Mouse (Mus musculus): ENCODE measurements around the gene Tsen34. TPM values are rescaled to one million over a fixed set of nuclear protein-coding genes. Genes with fewer than 3 reads are reported as not detected.
"Not testable (repeated sequence)": the region's sequence is repeated elsewhere in the genome, so short reads cannot be mapped to it uniquely, and the experiment has no call there.

Gene Tsen34
- polyA plus RNA-seq, 1 experiment: 60.6 TPM

- Histone ChIP-seq H3K27me3 (ENCODE audit: control insufficient read depth, insufficient read depth, low read length, poor library complexity, severe bottlenecking) (no peaks in the 10 kb centered on the region), H3K36me3 (ENCODE audit: control insufficient read depth, insufficient read depth, low read length, poor library complexity, severe bottlenecking) (peaks cover 41% of the 10 kb centered on the region), H3K9me3 (replicated peaks; ENCODE audit: control insufficient read depth, insufficient read depth, low read length, poor library complexity, severe bottlenecking) (no peaks in the 10 kb centered on the region), H3K27ac (ENCODE audit: insufficient read depth, low read length) (peak overlapping the region; percentile 77), H3K4me1 (ENCODE audit: control insufficient read depth, insufficient read depth, low read length) (no peaks in the 10 kb centered on the region), H3K9ac (ENCODE audit: low read depth, poor library complexity, severe bottlenecking) (peak overlapping the region; percentile 92), H3K4me3 (ENCODE audit: low read depth, low read length) (no peak overlapping the region; the same call in 1 of the 2 replicates)
- TF ChIP-seq EP300 (IDR thresholded peaks at IDR 0.05; ENCODE audit: insufficient read depth, low read depth, low read length) (no peak), POLR2A (IDR thresholded peaks at IDR 0.05; ENCODE audit: insufficient read depth, low read length) (no peak), CTCF (IDR thresholded peaks at IDR 0.05; ENCODE audit: low read depth, low read length) (no peak)
Measured at GRCm38 (mm10) chr7:3707027-3707426, 14.4 kb downstream of the Tsen34 start.

- no peak overlapping the region for H3K4me3 ChIP-seq (ENCODE audit: low read depth, low read length)
- H3K36me3 ChIP-seq (ENCODE audit: control insufficient read depth, insufficient read depth, low read length, poor library complexity, severe bottlenecking): peaks cover 41% of the 10 kb centered on the region
- no peaks in the 10 kb centered on the region for H3K27me3 ChIP-seq (ENCODE audit: control insufficient read depth, insufficient read depth, low read length, poor library complexity, severe bottlenecking)
- peak overlapping the region; percentile 31; the same call in 1 of the 2 replicates for H3K9ac ChIP-seq (ENCODE audit: low read depth, poor library complexity, severe bottlenecking)
- TF ChIP-seq CTCF (IDR thresholded peaks at IDR 0.05; ENCODE audit: low read depth, low read length): no peak
- TF ChIP-seq POLR2A (IDR thresholded peaks at IDR 0.05; ENCODE audit: insufficient read depth, low read length): no peak
- TF ChIP-seq EP300 (IDR thresholded peaks at IDR 0.05; ENCODE audit: insufficient read depth, low read depth, low read length): no peak
- peak overlapping the region; percentile 35; the same call in 1 of the 2 replicates for H3K27ac ChIP-seq (ENCODE audit: insufficient read depth, low read length)
- H3K4me1 ChIP-seq (ENCODE audit: control insufficient read depth, insufficient read depth, low read length): no peaks in the 10 kb centered on the region
- no peaks in the 10 kb centered on the region for H3K9me3 ChIP-seq (replicated peaks; ENCODE audit: control insufficient read depth, insufficient read depth, low read length, poor library complexity, severe bottlenecking)
Measured at GRCm38 (mm10) chr7:3707568-3708413, 15.1 kb downstream of the Tsen34 start.

DNA sequence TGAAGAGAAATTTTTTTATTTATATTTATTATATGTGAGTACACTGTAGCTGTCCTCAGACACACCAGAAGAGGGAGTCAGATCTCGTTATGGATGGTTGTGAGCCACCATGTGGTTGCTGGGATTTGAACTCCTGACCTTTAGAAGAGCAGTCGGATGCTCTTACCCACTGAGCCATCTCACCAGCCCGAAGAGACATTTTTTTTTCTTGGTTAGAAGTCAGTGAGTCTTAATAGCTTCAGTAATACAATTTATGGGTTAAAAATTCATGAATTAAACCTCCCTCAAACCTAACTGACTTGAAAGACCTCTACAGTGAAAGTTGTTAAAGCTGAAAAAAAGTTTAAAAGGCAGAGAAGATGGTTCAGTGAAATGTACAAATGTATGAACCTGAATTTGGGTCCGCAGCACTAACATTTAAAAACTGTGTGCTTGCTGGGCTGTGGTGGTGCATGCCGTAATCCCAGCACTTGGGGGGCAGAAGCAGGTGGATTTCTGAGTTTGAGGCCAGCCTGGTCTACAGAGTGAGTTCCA lies 15.9 kb downstream of the Tsen34 start:
- H3K27ac ChIP-seq (ENCODE audit: insufficient read depth, low read length); H3K4me1 ChIP-seq (ENCODE audit: control insufficient read depth, insufficient read depth, low read length); H3K9me3 ChIP-seq (replicated peaks; ENCODE audit: control insufficient read depth, insufficient read depth, low read length, poor library complexity, severe bottlenecking); H3K4me3 ChIP-seq (ENCODE audit: low read depth, low read length); H3K27me3 ChIP-seq (ENCODE audit: control insufficient read depth, insufficient read depth, low read length, poor library complexity, severe bottlenecking); H3K9ac ChIP-seq (ENCODE audit: low read depth, poor library complexity, severe bottlenecking): not testable (repeated sequence)
- H3K36me3 ChIP-seq (ENCODE audit: control insufficient read depth, insufficient read depth, low read length, poor library complexity, severe bottlenecking): peaks cover 41% of the 10 kb centered on the region

GRCm38 (mm10) chr7:3709000-3709399 lies 16.3 kb downstream of the Tsen34 start:
- no peak for TF ChIP-seq EP300 (IDR thresholded peaks at IDR 0.05; ENCODE audit: insufficient read depth, low read depth, low read length)
- H3K27ac ChIP-seq (ENCODE audit: insufficient read depth, low read length): no peak overlapping the region
- H3K4me1 ChIP-seq (ENCODE audit: control insufficient read depth, insufficient read depth, low read length): no peaks in the 10 kb centered on the region
- no peak overlapping the region for H3K9ac ChIP-seq (ENCODE audit: low read depth, poor library complexity, severe bottlenecking)
- no peak overlapping the region for H3K4me3 ChIP-seq (ENCODE audit: low read depth, low read length)
- H3K27me3 ChIP-seq (ENCODE audit: control insufficient read depth, insufficient read depth, low read length, poor library complexity, severe bottlenecking): no peaks in the 10 kb centered on the region
- H3K9me3 ChIP-seq (replicated peaks; ENCODE audit: control insufficient read depth, insufficient read depth, low read length, poor library complexity, severe bottlenecking): no peaks in the 10 kb centered on the region
- H3K36me3 ChIP-seq (ENCODE audit: control insufficient read depth, insufficient read depth, low read length, poor library complexity, severe bottlenecking): peaks cover 41% of the 10 kb centered on the region

DNA sequence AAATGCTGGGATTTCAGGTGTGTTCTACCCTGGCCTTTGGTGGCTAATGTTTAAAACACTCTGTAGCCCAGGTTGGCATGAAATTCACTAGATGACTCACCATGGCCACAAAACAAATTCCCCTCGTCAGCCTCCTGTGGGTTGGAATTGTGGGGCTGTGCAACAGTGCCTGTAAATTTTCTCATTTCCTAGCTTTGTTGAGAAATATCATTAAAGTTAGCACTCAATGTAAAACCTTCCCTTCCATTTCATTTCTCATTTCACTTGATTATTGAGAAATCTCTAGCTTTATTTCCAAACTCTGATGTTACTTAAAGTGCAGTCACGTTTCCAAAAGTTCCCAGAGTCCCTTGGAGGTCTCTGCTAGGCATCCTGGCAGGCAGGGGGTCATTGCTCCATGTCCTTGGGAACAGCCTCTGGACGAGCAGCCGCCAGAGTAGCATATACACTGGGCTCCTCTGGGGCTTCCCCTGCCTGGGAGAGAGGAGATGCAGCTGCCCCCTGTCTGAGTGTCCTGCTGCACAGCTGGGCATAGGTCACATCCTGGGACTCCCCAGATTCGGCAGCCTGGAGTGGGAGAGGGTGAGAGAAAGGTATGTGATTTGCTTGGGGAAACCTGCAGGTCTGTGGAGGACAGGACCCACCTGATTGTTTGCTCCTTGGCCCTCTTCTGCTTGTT lies 19.7 kb downstream of the Tsen34 start:
- no peaks in the 10 kb centered on the region for H3K9me3 ChIP-seq (replicated peaks; ENCODE audit: control insufficient read depth, insufficient read depth, low read length, poor library complexity, severe bottlenecking)
- TF ChIP-seq EP300 (IDR thresholded peaks at IDR 0.05; ENCODE audit: insufficient read depth, low read depth, low read length) (no peak), POLR2A (IDR thresholded peaks at IDR 0.05; ENCODE audit: insufficient read depth, low read length) (no peak), CTCF (IDR thresholded peaks at IDR 0.05; ENCODE audit: low read depth, low read length) (no peak)
- no peaks in the 10 kb centered on the region for H3K27me3 ChIP-seq (ENCODE audit: control insufficient read depth, insufficient read depth, low read length, poor library complexity, severe bottlenecking)
- H3K4me3 ChIP-seq (ENCODE audit: low read depth, low read length): no peak overlapping the region
- H3K4me1 ChIP-seq (ENCODE audit: control insufficient read depth, insufficient read depth, low read length): no peaks in the 10 kb centered on the region
- no peak overlapping the region for H3K27ac ChIP-seq (ENCODE audit: insufficient read depth, low read length)
- H3K36me3 ChIP-seq (ENCODE audit: control insufficient read depth, insufficient read depth, low read length, poor library complexity, severe bottlenecking): peaks cover 9% of the 10 kb centered on the region
- H3K9ac ChIP-seq (ENCODE audit: low read depth, poor library complexity, severe bottlenecking): no peak overlapping the region

GRCm38 (mm10) chr7:3715249-3715648 lies 22.6 kb downstream of the Tsen34 start:
- no peak overlapping the region for H3K9ac ChIP-seq (ENCODE audit: low read depth, poor library complexity, severe bottlenecking)
- TF ChIP-seq POLR2A (IDR thresholded peaks at IDR 0.05; ENCODE audit: insufficient read depth, low read length) (no peak), EP300 (IDR thresholded peaks at IDR 0.05; ENCODE audit: insufficient read depth, low read depth, low read length) (no peak), CTCF (IDR thresholded peaks at IDR 0.05; ENCODE audit: low read depth, low read length) (no peak)

DNA sequence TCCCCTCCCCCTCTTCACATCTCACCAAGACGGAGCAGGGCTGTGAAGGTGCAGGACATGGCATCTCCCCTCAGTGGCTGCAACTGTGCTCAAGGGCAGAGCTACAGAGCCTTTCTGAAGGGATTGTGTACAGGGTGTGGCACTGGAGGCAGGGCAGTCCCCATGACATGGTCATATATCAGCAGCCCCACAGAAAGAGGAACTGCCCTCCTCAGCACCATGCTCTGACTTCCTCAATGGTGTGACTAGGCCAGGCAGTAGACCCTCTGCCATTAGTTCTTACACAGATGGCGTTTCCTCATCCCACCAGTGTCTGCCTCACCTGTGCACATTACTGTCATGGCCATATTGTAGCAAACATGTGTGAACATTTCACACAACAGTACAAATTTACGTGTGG lies 27.6 kb downstream of the Tsen34 start, which contains the start of gene Pirb:
Pirb (minus strand) TSS at position 124 of the 400 bp plus-strand sequence.
- H3K27ac ChIP-seq (ENCODE audit: insufficient read depth, low read length); H3K9me3 ChIP-seq (replicated peaks; ENCODE audit: control insufficient read depth, insufficient read depth, low read length, poor library complexity, severe bottlenecking); H3K9ac ChIP-seq (ENCODE audit: low read depth, poor library complexity, severe bottlenecking); H3K4me1 ChIP-seq (ENCODE audit: control insufficient read depth, insufficient read depth, low read length); H3K4me3 ChIP-seq (ENCODE audit: low read depth, low read length); H3K36me3 ChIP-seq (ENCODE audit: control insufficient read depth, insufficient read depth, low read length, poor library complexity, severe bottlenecking); H3K27me3 ChIP-seq (ENCODE audit: control insufficient read depth, insufficient read depth, low read length, poor library complexity, severe bottlenecking): not testable (repeated sequence)

More at GRCm38 (mm10) chr7:3715249-3715648, 22.6 kb downstream of the Tsen34 start:
- Histone ChIP-seq H3K36me3 (ENCODE audit: control insufficient read depth, insufficient read depth, low read length, poor library complexity, severe bottlenecking) (no peaks in the 10 kb centered on the region), H3K9me3 (replicated peaks; ENCODE audit: control insufficient read depth, insufficient read depth, low read length, poor library complexity, severe bottlenecking) (no peaks in the 10 kb centered on the region), H3K4me3 (ENCODE audit: low read depth, low read length) (no peak overlapping the region), H3K27ac (ENCODE audit: insufficient read depth, low read length) (no peak overlapping the region), H3K27me3 (ENCODE audit: control insufficient read depth, insufficient read depth, low read length, poor library complexity, severe bottlenecking) (no peaks in the 10 kb centered on the region), H3K4me1 (ENCODE audit: control insufficient read depth, insufficient read depth, low read length) (no peaks in the 10 kb centered on the region)

DNA sequence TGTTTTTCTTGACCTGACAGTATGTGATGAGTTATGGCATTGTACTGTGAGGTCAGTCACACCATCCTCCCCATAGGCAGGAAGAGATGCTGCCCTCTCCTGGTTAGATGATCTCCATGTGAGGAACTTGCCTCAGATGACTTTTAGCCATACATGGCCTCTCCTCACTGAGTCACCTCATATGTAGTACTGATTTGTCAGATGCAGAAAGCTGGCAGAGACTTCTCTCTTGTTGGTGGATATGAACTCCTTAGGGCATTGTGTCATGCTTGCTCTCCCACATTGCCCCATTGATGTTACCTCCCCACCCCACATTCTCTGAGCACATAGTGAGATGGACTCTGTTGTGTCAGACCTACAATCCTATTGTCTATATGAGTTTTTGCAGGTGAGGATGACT lies 32.8 kb downstream of the Tsen34 start:
- H3K36me3 ChIP-seq (ENCODE audit: control insufficient read depth, insufficient read depth, low read length, poor library complexity, severe bottlenecking); H3K9ac ChIP-seq (ENCODE audit: low read depth, poor library complexity, severe bottlenecking); H3K27ac ChIP-seq (ENCODE audit: insufficient read depth, low read length); H3K9me3 ChIP-seq (replicated peaks; ENCODE audit: control insufficient read depth, insufficient read depth, low read length, poor library complexity, severe bottlenecking); H3K27me3 ChIP-seq (ENCODE audit: control insufficient read depth, insufficient read depth, low read length, poor library complexity, severe bottlenecking); H3K4me1 ChIP-seq (ENCODE audit: control insufficient read depth, insufficient read depth, low read length); H3K4me3 ChIP-seq (ENCODE audit: low read depth, low read length): not testable (repeated sequence)
